Mouse (Mus musculus) heart, embryonic 11.5 days (tissue): ENCODE data around the gene Pde10a. TPM values are rescaled to one million over a fixed set of nuclear protein-coding genes. Genes with fewer than 3 reads are reported as not detected.

ENCODE experiments used
- ATAC-seq: fragments of 200-750 bp; cut with Nextera tagmentation; replicated peaks from 2 replicates; pipeline ENCODE4 v1.8.0; 2017; ENCODE audit warnings: moderate library complexity; ENCODE audit not compliant: insufficient number of reproducible peaks, low FRiP score, low TSS enrichment
- H3K27ac ChIP-seq: fragments of 300-500 bp; sonication (generic); 2 replicates; pipeline ENCODE4 v1.5.1; 2014; ENCODE audit warnings: mild to moderate bottlenecking, low read depth, low read length
- H3K27me3 ChIP-seq: fragments of 300-500 bp; sonication (generic); 2 replicates; pipeline ENCODE4 v1.6.1; 2014; ENCODE audit warnings: mild to moderate bottlenecking, low read length, mixed read lengths; ENCODE audit not compliant: control insufficient read depth, insufficient read depth
- H3K36me3 ChIP-seq: fragments of 300-500 bp; sonication (generic); 2 replicates; pipeline ENCODE4 v1.6.1; 2014; ENCODE audit warnings: mild to moderate bottlenecking, low read length, moderate library complexity, mixed read lengths; ENCODE audit not compliant: control insufficient read depth, insufficient read depth
- H3K4me1 ChIP-seq: fragments of 300-500 bp; sonication (generic); 2 replicates; pipeline ENCODE4 v1.6.1; 2014; ENCODE audit warnings: low read length; ENCODE audit not compliant: control insufficient read depth, insufficient read depth
- H3K4me2 ChIP-seq: fragments of 300-500 bp; sonication (generic); 2 replicates; pipeline ENCODE4 v1.6.1; 2014; ENCODE audit warnings: mild to moderate bottlenecking, moderate library complexity
- H3K4me3 ChIP-seq: fragments of 300-500 bp; sonication (generic); 2 replicates; pipeline ENCODE4 v1.5.1; 2014; ENCODE audit warnings: low read depth, low read length
- H3K9ac ChIP-seq: fragments of 300-500 bp; sonication (generic); 2 replicates; pipeline ENCODE4 v1.6.1; 2014; ENCODE audit warnings: mild to moderate bottlenecking, low read depth, low read length, moderate library complexity
- H3K9me3 ChIP-seq: fragments of 300-500 bp; sonication (generic); replicated peaks from 2 replicates; pipeline ENCODE4 v1.6.1; 2016; ENCODE audit warnings: low read length; ENCODE audit not compliant: control insufficient read depth
- WGBS: fragments of 180-500 bp; shearing (Covaris S2); extraction: QIAGEN DNeasy Blood & Tissue Kit; methylation state at CpG from one replicate; pipeline ENCODE4 v1.1.7; 2014; ENCODE audit not compliant: insufficient replicate concordance; 5-methylcytosine and 5-hydroxymethylcytosine counted together
- polyA plus RNA-seq: library from polyadenylated mRNA; unstranded; fragments of >200 nt; fragmentation: Nextera tagmentation; extraction: Ambion mirVana; gene quantifications from 2 replicates; pipeline ENCODE4 v1.2.1, GENCODE M21; 2014

Gene Pde10a
- polyA plus RNA-seq, 1 experiment from 2014 or later, result 4.1 TPM

DNA sequence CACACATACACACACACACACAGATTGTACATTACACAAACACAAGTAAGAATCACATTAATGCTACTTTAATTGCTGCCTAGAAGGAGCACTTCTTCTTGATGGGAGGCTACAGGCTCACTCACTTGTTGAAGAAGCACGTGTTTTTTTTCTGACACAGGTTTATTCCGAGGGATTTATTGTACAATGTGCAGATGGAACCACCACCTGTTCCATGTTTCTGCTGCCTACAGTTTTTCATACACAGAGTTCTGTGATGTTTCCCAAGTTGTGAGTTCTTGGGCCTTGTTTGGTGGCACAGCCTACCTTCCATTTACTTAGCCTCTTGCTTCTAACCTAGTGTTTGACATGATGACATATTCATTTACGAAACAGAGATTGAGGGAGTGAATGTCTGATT is 387.8 kb downstream of the Pde10a start:
- no peak overlapping the region for H3K9ac ChIP-seq
- H3K4me1 ChIP-seq, result no peaks in the 10 kb centered on the region
- 88% methylated on average over 3 of the region's 3 CpGs for WGBS
- no peaks in the 10 kb centered on the region for H3K9me3 ChIP-seq
- no peaks in the 10 kb centered on the region for H3K27me3 ChIP-seq
- no peak overlapping the region for H3K4me2 ChIP-seq
- no peaks in the 10 kb centered on the region for H3K36me3 ChIP-seq
- no peak overlapping the region for H3K4me3 ChIP-seq
- no peak for ATAC-seq
- H3K27ac ChIP-seq, result no peak overlapping the region

DNA sequence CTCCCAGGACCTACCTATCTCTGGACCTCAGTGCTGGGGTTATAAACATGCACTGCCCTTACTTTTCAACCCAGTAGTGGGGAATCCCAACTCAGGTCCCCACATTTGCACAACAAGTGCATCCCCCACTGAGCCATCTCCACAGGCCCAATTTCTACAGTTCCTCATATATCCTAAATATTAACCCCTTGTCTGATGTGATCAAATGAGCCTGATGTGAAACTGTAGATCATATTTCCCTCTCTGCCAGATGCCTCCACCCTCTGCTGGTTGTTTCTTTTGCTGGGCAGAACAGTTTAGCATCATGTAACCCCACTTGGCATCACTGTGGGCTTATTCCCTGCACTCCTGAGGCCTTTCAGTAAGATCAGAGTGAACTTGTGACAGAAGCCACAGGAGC is 390.5 kb downstream of the Pde10a start:
- Histone ChIP-seq H3K27ac (no peak overlapping the region), H3K9me3 (no peaks in the 10 kb centered on the region), H3K36me3 (no peaks in the 10 kb centered on the region), H3K9ac (no peak overlapping the region), H3K4me1 (no peaks in the 10 kb centered on the region), H3K4me2 (no peak overlapping the region), H3K27me3 (no peaks in the 10 kb centered on the region), H3K4me3 (no peak overlapping the region)
- no peak for ATAC-seq

DNA sequence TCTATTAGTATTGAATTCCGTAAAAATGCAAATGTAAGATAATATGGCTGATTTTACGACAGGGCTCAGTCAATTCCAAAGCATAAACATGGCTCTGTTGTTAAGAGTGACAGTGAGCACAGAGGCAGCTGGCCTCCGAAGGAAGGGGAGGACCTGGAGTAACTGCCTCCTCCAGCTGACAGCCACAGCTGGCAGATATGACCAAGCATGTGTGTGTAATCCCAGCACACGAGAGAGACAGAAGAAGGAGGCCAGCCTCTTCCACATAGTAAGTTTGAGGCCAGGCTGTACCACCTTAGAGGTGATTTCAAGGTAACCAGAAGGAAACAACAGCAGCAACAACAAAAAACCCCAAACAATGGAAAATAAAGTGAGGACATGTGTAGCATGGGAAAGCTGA is 397.9 kb downstream of the Pde10a start:
- no peak for ATAC-seq
- WGBS, result 48% methylated on average over 4 of the region's 4 CpGs

DNA sequence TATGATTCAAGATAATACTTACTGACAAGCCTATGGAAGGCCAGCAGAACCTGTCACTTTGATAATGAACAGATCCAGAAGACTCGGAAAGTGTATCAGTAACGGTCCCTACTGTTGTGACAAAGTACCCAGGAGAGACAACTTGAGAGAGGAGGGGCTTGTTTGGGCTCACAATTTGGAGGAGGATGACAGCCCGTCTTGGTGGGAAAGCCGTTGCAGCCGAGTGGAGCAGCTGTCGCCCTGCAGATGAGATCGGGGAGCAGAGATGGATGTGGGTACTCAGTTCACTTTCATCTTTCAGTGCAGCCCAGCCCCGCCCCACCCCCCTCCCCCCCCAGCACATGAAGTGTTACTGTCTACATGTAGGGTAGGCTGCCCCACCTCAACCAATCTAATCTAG is 398.6 kb downstream of the Pde10a start:
- WGBS, result 41% methylated on average over 8 of the region's 8 CpGs
- no peak overlapping the region for H3K4me3 ChIP-seq
- H3K27me3 ChIP-seq, result no peaks in the 10 kb centered on the region
- H3K4me1 ChIP-seq, result 0 out of 2 replicates have a peak, but pooled peaks cover 3% of the 10 kb centered on the region
- ATAC-seq, result no peak
- H3K27ac ChIP-seq, result no peak overlapping the region
- no peak overlapping the region for H3K9ac ChIP-seq
- no peak overlapping the region for H3K4me2 ChIP-seq
- H3K9me3 ChIP-seq, result no peaks in the 10 kb centered on the region
- H3K36me3 ChIP-seq, result no peaks in the 10 kb centered on the region

More for the DNA sequence above, 397.9 kb downstream of the Pde10a start:
- Histone ChIP-seq H3K4me2 (no peak overlapping the region), H3K36me3 (no peaks in the 10 kb centered on the region), H3K27me3 (no peaks in the 10 kb centered on the region), H3K9me3 (no peaks in the 10 kb centered on the region), H3K4me3 (no peak overlapping the region), H3K9ac (no peak overlapping the region), H3K4me1 (0 out of 2 replicates have a peak, but pooled peaks cover 3% of the 10 kb centered on the region), H3K27ac (no peak overlapping the region)

DNA sequence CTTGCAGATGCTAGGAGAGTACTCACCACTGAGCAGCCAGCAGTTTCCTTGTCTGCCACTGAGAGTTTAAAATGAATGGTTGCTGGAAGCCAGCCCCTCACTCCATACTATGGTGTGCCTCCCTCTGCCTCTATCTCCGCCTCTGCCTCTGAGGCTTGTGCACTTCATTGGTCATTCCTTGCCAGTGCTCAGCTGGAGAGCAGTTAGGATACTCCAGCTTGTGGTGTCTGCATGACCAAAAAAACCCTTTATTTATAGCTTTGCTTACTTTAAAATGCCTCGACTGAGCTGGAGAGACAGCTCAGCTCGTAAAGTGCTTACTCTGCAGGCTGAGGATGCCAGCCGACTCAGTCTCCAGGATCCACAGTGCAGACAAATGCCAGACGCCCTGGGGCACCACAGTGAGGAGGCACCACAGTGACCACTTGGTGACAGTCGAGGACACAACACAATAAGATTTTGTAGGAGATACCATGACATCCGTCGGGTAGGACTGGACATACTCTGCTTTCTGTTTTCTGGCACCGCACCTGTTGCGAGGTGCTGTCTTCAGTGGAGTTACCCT is 400.7 kb downstream of the Pde10a start:
- Histone ChIP-seq H3K27ac (no peak overlapping the region), H3K9ac (no peak overlapping the region)
- WGBS, result 54% methylated on average over 10 of the region's 10 CpGs

DNA sequence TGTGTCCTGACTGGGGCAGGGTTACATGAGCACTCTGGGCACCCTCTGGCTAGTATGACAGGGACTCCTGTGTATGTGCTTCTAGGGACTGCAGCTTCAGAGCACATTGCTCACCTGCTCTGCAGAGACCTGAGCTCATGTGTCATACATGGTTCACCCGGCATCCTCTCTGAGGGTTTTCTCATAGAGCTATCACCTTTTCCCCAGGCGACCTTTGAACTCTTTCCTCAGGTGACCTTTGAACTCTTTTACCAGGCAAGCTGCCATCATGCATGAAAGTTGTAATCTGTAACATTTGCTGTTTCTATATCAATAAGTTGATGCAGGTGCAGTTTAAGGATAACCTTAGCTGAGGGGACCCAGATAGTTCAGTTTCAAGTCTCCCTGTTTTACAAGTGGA is 403.4 kb downstream of the Pde10a start:
- H3K36me3 ChIP-seq, result no peaks in the 10 kb centered on the region
- ATAC-seq, result no peak
- 0 out of 2 replicates have a peak, but pooled peaks cover 3% of the 10 kb centered on the region for H3K4me1 ChIP-seq
- H3K27ac ChIP-seq, result no peak overlapping the region
- H3K27me3 ChIP-seq, result peaks cover 16% of the 10 kb centered on the region
- WGBS, result 69% methylated on average over 2 of the region's 2 CpGs
- no peak overlapping the region for H3K4me2 ChIP-seq
- H3K4me3 ChIP-seq, result no peak overlapping the region
- no peak overlapping the region for H3K9ac ChIP-seq
- no peaks in the 10 kb centered on the region for H3K9me3 ChIP-seq

More for the DNA sequence above, 400.7 kb downstream of the Pde10a start:
- Histone ChIP-seq H3K4me3 (no peak overlapping the region), H3K36me3 (no peaks in the 10 kb centered on the region), H3K4me2 (no peak overlapping the region), H3K4me1 (0 out of 2 replicates have a peak, but pooled peaks cover 3% of the 10 kb centered on the region), H3K27me3 (no peaks in the 10 kb centered on the region), H3K9me3 (no peaks in the 10 kb centered on the region)
- ATAC-seq, result no peak

DNA sequence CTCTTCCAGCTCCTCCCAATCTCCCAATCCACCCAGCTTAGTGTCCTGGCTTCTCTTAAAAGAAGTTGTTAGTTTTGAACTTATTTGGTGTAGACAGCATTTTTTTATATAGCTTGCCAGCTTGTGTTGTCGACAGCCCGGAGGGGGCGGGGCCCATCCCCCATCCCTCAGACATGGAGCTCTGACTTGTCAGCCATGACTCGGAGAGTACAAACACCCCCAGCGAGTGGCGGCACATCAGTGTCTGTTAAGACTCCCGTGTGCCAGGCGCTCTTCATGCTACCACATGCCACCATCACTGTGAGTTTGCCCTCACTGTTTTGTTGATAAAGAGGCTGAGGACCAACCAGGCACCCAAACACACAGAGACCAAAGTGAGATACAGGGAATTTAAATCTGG is 404.5 kb downstream of the Pde10a start:
- Histone ChIP-seq H3K9me3 (no peaks in the 10 kb centered on the region), H3K4me3 (no peak overlapping the region), H3K9ac (no peak overlapping the region), H3K27ac (no peak overlapping the region), H3K36me3 (no peaks in the 10 kb centered on the region), H3K4me1 (no peaks in the 10 kb centered on the region), H3K27me3 (peaks cover 22% of the 10 kb centered on the region), H3K4me2 (no peak overlapping the region)
- no peak for ATAC-seq
- 61% methylated on average over 8 of the region's 8 CpGs for WGBS

DNA sequence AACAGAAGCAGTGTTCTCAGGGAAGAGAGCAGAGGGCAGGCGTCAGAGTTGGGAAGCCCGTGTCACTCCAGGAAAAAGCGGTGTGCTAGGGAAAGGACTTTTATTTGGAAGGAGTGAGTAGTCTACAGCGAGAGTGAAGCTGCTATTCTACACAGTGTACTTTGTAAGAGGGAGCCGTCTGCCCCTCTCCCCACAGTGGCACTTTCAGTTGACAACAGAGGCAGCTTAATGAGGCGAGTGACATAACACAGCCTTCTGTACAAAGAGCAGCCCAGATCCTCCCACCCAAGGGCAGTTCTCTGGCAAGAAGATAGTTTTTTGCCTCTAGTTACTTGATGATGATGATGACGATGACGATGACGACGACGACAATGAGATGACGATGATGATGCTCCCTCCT is 410.4 kb downstream of the Pde10a start:
- no peak overlapping the region for H3K4me3 ChIP-seq
- peaks cover 32% of the 10 kb centered on the region for H3K27me3 ChIP-seq
- no peaks in the 10 kb centered on the region for H3K4me1 ChIP-seq
- no peaks in the 10 kb centered on the region for H3K36me3 ChIP-seq
- H3K27ac ChIP-seq, result no peak overlapping the region
- H3K9me3 ChIP-seq, result no peaks in the 10 kb centered on the region
- 45% methylated on average over 12 of the region's 12 CpGs for WGBS
- no peak for ATAC-seq
- no peak overlapping the region for H3K9ac ChIP-seq
- no peak overlapping the region for H3K4me2 ChIP-seq

DNA sequence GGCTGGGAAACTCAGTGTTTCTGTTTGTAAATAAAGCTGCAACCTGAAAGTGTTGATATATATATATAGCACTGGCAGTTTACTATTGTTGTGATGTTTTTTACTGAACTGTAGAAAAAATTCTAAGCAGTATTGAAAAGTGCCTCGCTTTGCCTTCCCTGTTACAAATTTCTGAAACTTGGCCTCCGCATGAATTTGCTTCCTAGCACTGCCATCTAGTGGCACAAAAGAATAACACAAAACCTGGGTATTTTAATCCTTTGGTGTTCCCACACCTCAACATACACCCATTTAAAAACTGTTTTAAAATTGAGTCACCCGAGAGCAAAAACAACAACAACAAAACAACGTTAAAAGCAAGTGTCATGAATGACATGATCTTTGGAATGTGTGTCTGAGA is 411.4 kb downstream of the Pde10a start:
- 6% methylated on average over 4 of the region's 4 CpGs for WGBS

More for the DNA sequence above, 411.4 kb downstream of the Pde10a start:
- peaks cover 34% of the 10 kb centered on the region for H3K27me3 ChIP-seq
- H3K27ac ChIP-seq, result no peak overlapping the region
- no peaks in the 10 kb centered on the region for H3K9me3 ChIP-seq
- no peaks in the 10 kb centered on the region for H3K36me3 ChIP-seq
- H3K4me3 ChIP-seq, result no peak overlapping the region
- H3K4me2 ChIP-seq, result no peak overlapping the region
- H3K9ac ChIP-seq, result no peak overlapping the region
- no peak for ATAC-seq
- no peaks in the 10 kb centered on the region for H3K4me1 ChIP-seq
